Mouse (Mus musculus) intestine, embryonic 16.5 days (tissue): ENCODE data around the gene Cdk14. TPM values are rescaled to one million over a fixed set of nuclear protein-coding genes. Genes with fewer than 3 reads are reported as not detected.

Experiments used
- ATAC-seq: fragments of 200-750 bp; cut with Nextera tagmentation; 2 replicates; pipeline ENCODE4 v1.8.0; 2017; ENCODE audit warnings: moderate TSS enrichment, moderate library complexity
- H3K27ac ChIP-seq: fragments of 300-500 bp; sonication (generic); 2 replicates; pipeline ENCODE4 v1.5.1; 2014; ENCODE audit warnings: mild to moderate bottlenecking, low read length
- H3K27me3 ChIP-seq: fragments of 300-500 bp; sonication (generic); replicated peaks from 2 replicates; pipeline ENCODE4 v1.6.1; 2014; ENCODE audit warnings: low read length, control low read depth, mixed read lengths; ENCODE audit not compliant: control insufficient read depth, insufficient read depth
- H3K36me3 ChIP-seq: fragments of 300-500 bp; sonication (generic); 2 replicates; pipeline ENCODE4 v1.6.1; 2014; ENCODE audit warnings: low read length, control low read depth; ENCODE audit not compliant: control insufficient read depth, insufficient read depth
- H3K4me1 ChIP-seq: fragments of 300-500 bp; sonication (generic); 2 replicates; pipeline ENCODE4 v1.6.1; 2014; ENCODE audit warnings: low read length, control low read depth, mixed read lengths; ENCODE audit not compliant: control insufficient read depth, insufficient read depth
- H3K4me2 ChIP-seq: fragments of 300-500 bp; sonication (generic); 2 replicates; pipeline ENCODE4 v1.6.1; 2014; ENCODE audit warnings: low read depth, low read length, control low read depth
- H3K4me3 ChIP-seq: fragments of 300-500 bp; sonication (generic); 2 replicates; pipeline ENCODE4 v1.5.1; 2014; ENCODE audit warnings: mild to moderate bottlenecking, low read length
- H3K9ac ChIP-seq: fragments of 300-500 bp; sonication (generic); 2 replicates; pipeline ENCODE4 v1.6.1; 2014; ENCODE audit warnings: low read depth, low read length
- H3K9me3 ChIP-seq: fragments of 300-500 bp; sonication (generic); 2 replicates; pipeline ENCODE4 v1.6.1; 2016; ENCODE audit warnings: low read length, control low read depth; ENCODE audit not compliant: control insufficient read depth
- WGBS: fragments of 180-500 bp; shearing (Covaris S2); extraction: QIAGEN DNeasy Blood & Tissue Kit; methylation state at CpG from one replicate; pipeline ENCODE4 v1.1.7; 2014; 5-methylcytosine and 5-hydroxymethylcytosine counted together
- polyA plus RNA-seq: library from polyadenylated mRNA; unstranded; fragments of >200 nt; fragmentation: Nextera tagmentation; extraction: Ambion mirVana; gene quantifications from 2 replicates; pipeline ENCODE4 v1.2.1, GENCODE M21; 2015

The Cdk14 gene
- polyA plus RNA-seq, 1 experiment from 2014 or later: 8.9 TPM

DNA sequence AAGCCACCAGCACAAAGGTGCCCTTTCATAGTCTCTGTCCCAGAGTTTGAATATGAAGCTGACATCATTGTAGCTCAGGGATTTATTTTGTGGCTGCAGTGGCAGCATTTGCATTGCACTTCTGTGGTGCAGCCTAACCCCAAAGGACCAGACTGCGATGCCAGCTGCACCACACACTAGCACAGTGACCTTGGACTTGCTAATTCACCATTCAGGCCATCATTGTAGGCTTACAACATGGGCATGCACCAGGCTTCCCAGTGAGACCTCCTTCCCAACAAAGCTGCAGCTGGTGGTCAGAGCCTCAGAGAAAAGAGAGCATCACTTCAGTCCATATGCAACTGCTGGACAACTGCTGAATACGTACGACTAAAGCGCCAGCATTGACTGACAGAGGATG, 629.8 kb downstream of the Cdk14 start:
- H3K9ac ChIP-seq: no peak overlapping the region
- no peak overlapping the region for H3K4me2 ChIP-seq
- WGBS: 84% methylated on average over 4 of the region's 4 CpGs
- no peak for ATAC-seq
- no peaks in the 10 kb centered on the region for H3K9me3 ChIP-seq
- no peaks in the 10 kb centered on the region for H3K27me3 ChIP-seq
- no peaks in the 10 kb centered on the region for H3K36me3 ChIP-seq
- no peak overlapping the region for H3K27ac ChIP-seq
- H3K4me1 ChIP-seq: no peaks in the 10 kb centered on the region
- H3K4me3 ChIP-seq: no peak overlapping the region

DNA sequence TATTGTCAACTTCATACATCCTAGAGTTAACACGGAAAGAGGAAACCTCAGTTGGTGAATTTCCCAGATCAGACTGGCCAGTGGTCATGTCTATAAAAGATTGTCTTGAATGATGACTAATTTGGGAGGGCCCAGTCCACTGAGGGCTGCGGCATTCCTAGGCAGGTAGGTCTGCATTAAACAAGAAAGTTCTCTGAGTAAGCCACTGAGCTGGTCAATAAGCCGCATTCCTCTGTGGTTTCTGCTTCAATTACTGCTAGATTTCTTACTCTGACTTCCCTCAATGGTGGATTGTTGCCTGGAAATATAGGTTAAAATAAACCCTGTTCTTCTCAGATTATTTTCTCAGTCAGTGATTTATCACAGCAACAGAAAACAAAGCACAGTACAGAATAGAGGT, 631.6 kb downstream of the Cdk14 start:
- Histone ChIP-seq H3K4me2 (no peak overlapping the region), H3K9ac (no peak overlapping the region), H3K36me3 (no peaks in the 10 kb centered on the region), H3K9me3 (no peaks in the 10 kb centered on the region), H3K27ac (no peak overlapping the region), H3K4me1 (no peaks in the 10 kb centered on the region), H3K27me3 (no peaks in the 10 kb centered on the region), H3K4me3 (no peak overlapping the region)
- WGBS: 80% methylated on average over 3 of the region's 3 CpGs
- ATAC-seq: no peak

- Histone ChIP-seq H3K36me3 (no peaks in the 10 kb centered on the region), H3K4me2 (no peak overlapping the region), H3K4me3 (no peak overlapping the region), H3K27me3 (no peaks in the 10 kb centered on the region), H3K27ac (no peak overlapping the region), H3K4me1 (no peaks in the 10 kb centered on the region), H3K9ac (no peak overlapping the region), H3K9me3 (no peaks in the 10 kb centered on the region)
- 49% methylated on average over 3 of the region's 3 CpGs for WGBS
- ATAC-seq: peak; percentile 67
Observed at GRCm38 (mm10) chr5:4786816-4787215, 633.3 kb downstream of the Cdk14 start.

GRCm38 (mm10) chr5:4778274-4778673, 641.8 kb downstream of the Cdk14 start:
- H3K4me3 ChIP-seq: no peak overlapping the region
- no peak overlapping the region for H3K4me2 ChIP-seq
- no peaks in the 10 kb centered on the region for H3K36me3 ChIP-seq
- ATAC-seq: no peak
- H3K27me3 ChIP-seq: no peaks in the 10 kb centered on the region
- H3K4me1 ChIP-seq: no peaks in the 10 kb centered on the region
- 85% methylated on average over 3 of the region's 3 CpGs for WGBS
- no peak overlapping the region for H3K9ac ChIP-seq
- no peaks in the 10 kb centered on the region for H3K9me3 ChIP-seq
- no peak overlapping the region for H3K27ac ChIP-seq

DNA sequence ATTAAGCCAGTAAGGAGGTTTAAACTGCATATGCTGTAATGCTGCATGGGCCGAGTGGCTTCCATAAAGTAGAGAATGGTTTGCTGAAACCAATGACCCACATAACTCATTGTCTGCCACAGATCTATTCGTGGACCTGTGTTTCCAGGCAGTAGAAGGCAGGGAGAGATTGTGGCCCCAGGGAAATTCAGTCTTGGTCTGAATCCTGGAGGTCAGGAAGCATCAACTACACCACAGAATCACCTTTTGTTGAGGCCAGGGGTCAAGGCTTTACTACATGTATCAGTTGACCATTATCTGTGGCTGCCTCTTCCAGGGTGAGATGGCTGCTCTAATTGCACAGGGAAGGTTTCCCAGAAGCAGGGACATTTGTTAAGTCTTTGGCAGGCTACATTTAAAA, 643.6 kb downstream of the Cdk14 start:
- no peak overlapping the region for H3K4me2 ChIP-seq
- H3K4me1 ChIP-seq: no peaks in the 10 kb centered on the region
- H3K36me3 ChIP-seq: no peaks in the 10 kb centered on the region
- H3K9ac ChIP-seq: no peak overlapping the region
- H3K27ac ChIP-seq: no peak overlapping the region
- H3K9me3 ChIP-seq: no peaks in the 10 kb centered on the region
- no peak for ATAC-seq
- H3K4me3 ChIP-seq: no peak overlapping the region
- no peaks in the 10 kb centered on the region for H3K27me3 ChIP-seq
- WGBS: 42% methylated on average over 2 of the region's 2 CpGs

DNA sequence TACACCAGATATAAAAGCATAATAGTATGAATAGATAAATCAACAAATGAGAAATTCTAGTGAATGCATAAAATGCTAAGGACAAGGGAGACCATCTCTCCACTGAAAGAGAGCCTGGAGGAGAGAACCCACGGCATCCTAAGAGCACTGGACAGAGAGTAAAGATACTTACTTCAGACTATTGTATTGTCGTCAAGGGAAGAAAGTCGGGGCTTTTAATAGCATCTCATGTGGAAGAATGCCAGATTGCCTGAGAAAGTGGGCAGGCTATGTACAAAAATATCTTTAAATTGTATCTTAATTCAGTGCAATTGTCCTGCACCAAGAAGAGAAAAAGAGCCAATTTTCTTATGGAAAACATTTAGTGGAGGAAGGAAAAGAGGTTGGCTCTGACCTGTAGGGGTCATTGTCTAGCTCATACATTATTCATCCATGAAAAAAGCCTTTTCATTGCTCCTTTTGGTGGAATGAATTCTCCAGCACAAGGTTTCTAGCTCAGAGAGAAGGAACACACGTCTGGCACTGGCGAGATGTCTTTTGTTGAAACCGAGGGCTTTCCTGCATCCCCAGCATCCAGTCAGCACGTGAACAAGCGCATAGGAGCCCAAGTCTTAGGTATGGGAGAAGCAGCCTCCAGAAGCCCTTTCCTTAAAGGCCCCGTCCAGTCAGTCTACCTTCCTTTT, 646.9 kb downstream of the Cdk14 start:
- no peaks in the 10 kb centered on the region for H3K27me3 ChIP-seq
- H3K4me3 ChIP-seq: no peak overlapping the region
- no peak overlapping the region for H3K27ac ChIP-seq
- WGBS: 61% methylated on average over 9 of the region's 9 CpGs
- H3K9ac ChIP-seq: no peak overlapping the region
- no peaks in the 10 kb centered on the region for H3K36me3 ChIP-seq
- no peaks in the 10 kb centered on the region for H3K4me1 ChIP-seq
- no peak for ATAC-seq
- H3K4me2 ChIP-seq: no peak overlapping the region
- H3K9me3 ChIP-seq: no peaks in the 10 kb centered on the region

DNA sequence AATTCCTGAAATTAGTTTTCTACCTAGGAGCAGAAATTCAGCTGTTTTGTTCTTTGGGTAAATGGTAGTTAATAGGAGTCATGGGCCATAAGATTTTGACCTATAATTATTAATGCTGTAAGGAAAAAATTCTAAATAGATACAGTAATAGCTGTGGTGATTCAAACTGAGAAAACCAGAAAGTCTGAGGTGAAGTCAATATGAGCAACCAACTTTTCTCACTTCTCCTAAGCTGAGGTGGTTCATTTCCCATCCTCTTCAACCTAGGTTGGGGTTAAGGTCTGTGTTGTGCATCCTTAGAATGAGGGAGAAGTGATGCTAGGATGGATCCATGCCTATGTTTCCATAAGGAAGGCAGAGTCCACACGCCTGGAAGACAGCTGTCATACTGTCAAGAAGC, 649.5 kb downstream of the Cdk14 start:
- Histone ChIP-seq H3K27me3 (no peaks in the 10 kb centered on the region), H3K9ac (no peak overlapping the region), H3K27ac (no peak overlapping the region), H3K4me3 (no peak overlapping the region), H3K36me3 (no peaks in the 10 kb centered on the region), H3K4me2 (no peak overlapping the region), H3K9me3 (no peaks in the 10 kb centered on the region), H3K4me1 (no peaks in the 10 kb centered on the region)
- 87% methylated on average over 1 of the region's 1 CpGs for WGBS
- no peak for ATAC-seq

- H3K4me3 ChIP-seq: no peak overlapping the region
- no peak overlapping the region for H3K4me2 ChIP-seq
- no peaks in the 10 kb centered on the region for H3K36me3 ChIP-seq
- H3K9me3 ChIP-seq: no peaks in the 10 kb centered on the region
- no peak for ATAC-seq
- H3K27me3 ChIP-seq: no peaks in the 10 kb centered on the region
- no peaks in the 10 kb centered on the region for H3K4me1 ChIP-seq
- H3K9ac ChIP-seq: no peak overlapping the region
- 57% methylated on average over 2 of the region's 2 CpGs for WGBS
- H3K27ac ChIP-seq: no peak overlapping the region
Observed at GRCm38 (mm10) chr5:4767896-4768295, 652.2 kb downstream of the Cdk14 start.

GRCm38 (mm10) chr5:4766719-4767118, 653.4 kb downstream of the Cdk14 start:
- H3K4me3 ChIP-seq: no peak overlapping the region
- H3K9ac ChIP-seq: no peak overlapping the region
- no peaks in the 10 kb centered on the region for H3K4me1 ChIP-seq
- no peak overlapping the region for H3K4me2 ChIP-seq
- 66% methylated on average over 5 of the region's 5 CpGs for WGBS
- H3K9me3 ChIP-seq: no peaks in the 10 kb centered on the region
- no peaks in the 10 kb centered on the region for H3K36me3 ChIP-seq
- no peaks in the 10 kb centered on the region for H3K27me3 ChIP-seq
- no peak overlapping the region for H3K27ac ChIP-seq
- ATAC-seq: no peak

DNA sequence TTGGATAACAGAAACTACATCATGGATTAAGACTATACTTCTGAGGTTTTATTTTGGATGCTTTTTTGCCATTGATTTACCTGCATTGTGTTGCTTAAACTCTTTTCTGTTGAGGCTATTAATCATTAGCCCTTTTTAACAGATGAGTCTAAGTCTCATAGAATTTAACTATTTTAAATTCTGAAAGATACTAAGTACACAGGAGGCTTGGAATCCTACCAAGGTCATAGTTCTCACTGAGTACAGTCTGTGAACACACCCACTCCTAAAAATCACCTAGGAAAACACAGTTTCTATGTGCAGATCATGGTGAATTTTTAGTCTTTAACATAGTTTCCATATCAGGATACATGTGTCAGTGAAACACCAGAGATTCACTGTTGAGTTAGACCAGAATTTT, 658.2 kb downstream of the Cdk14 start:
- H3K36me3 ChIP-seq: no peaks in the 10 kb centered on the region
- no peak overlapping the region for H3K9ac ChIP-seq
- no peaks in the 10 kb centered on the region for H3K4me1 ChIP-seq
- no peaks in the 10 kb centered on the region for H3K27me3 ChIP-seq
- H3K9me3 ChIP-seq: no peaks in the 10 kb centered on the region
- no peak overlapping the region for H3K4me3 ChIP-seq
- no peak overlapping the region for H3K4me2 ChIP-seq
- no peak for ATAC-seq
- no peak overlapping the region for H3K27ac ChIP-seq
